25 mouse cellular contexts compared by ENCODE assay signal in genomic region chr9:114828377-114828776, GRCm38 (mm10). TPM values are rescaled to one million over a fixed set of nuclear protein-coding genes. Genes with fewer than 3 reads are reported as not detected.
DNase-seq lines count a peak whose midpoint lies in the region; ATAC-seq and TF ChIP-seq lines count a peak whose summit lies in the region.
"Had no signal": no experiment of that assay in that cellular context is flagged by ENCODE, and none has a peak within 500 bp of the region (broad histone marks: within the 10 kb centered on the region; RNA-seq: fewer than 3 reads in every experiment).

No protein-coding gene starts in this region.

- H3K4me2 ChIP-seq in kidney, postnatal 0 days (ENCODE audit: low read length): no peak overlapping the region
- H3K4me2 ChIP-seq in lung, postnatal 0 days (replicated peaks; ENCODE audit: low read depth, low read length): no peak overlapping the region
- H3K4me2 ChIP-seq: embryonic facial prominence, embryonic 15.5 days; heart, embryonic 13.5 days; limb, embryonic 13.5 days; midbrain, embryonic 11.5 days; stomach, embryonic 15.5 days had no signal

- 0 out of 2 replicates have a peak overlapping the region, but pooled peaks have one; percentile 13 for H3K27ac ChIP-seq in kidney, postnatal 0 days
- H3K27ac ChIP-seq in lung, postnatal 0 days (ENCODE audit: low read length): no peak overlapping the region
- H3K27ac ChIP-seq in MEL (ENCODE audit: control insufficient read depth, low read depth, low read length): no peak overlapping the region
- H3K27ac ChIP-seq: embryonic facial prominence, embryonic 15.5 days; heart, embryonic 13.5 days; limb, embryonic 13.5 days; stomach, embryonic 15.5 days had no signal

- peaks cover 10% of the 10 kb centered on the region; the same call in 1 of the 2 replicates for H3K4me1 ChIP-seq in kidney, postnatal 0 days (replicated peaks; ENCODE audit: insufficient read depth, low read length)
- peaks cover 5% of the 10 kb centered on the region; the same call in 1 of the 2 replicates for H3K4me1 ChIP-seq in lung, postnatal 0 days (ENCODE audit: insufficient read depth, low read depth, low read length)
- no peaks in the 10 kb centered on the region for H3K4me1 ChIP-seq in MEL (ENCODE audit: control insufficient read depth in 1 of 2, insufficient read depth in 2 of 2, low read length in 2 of 2)
- H3K4me1 ChIP-seq: embryonic facial prominence, embryonic 15.5 days; stomach, embryonic 15.5 days had no signal

- TF ChIP-seq POLR2A in MEL (IDR thresholded peaks at IDR 0.05; ENCODE audit: control insufficient read depth in 1 of 2, insufficient read depth in 1 of 2, low read depth in 1 of 2, low read length in 2 of 2, poor library complexity in 1 of 2): no peak

- H3K79me2 ChIP-seq in MEL (ENCODE audit: control insufficient read depth, insufficient read depth, low read length, poor library complexity): no peaks in the 10 kb centered on the region

- DNase-seq in kidney, postnatal 0 days (ENCODE audit: low spot score): no peak
- DNase-seq in kidney, adult 11 months: no peak
- no peak for DNase-seq in lung, postnatal 0 days (ENCODE audit: low spot score)
- no peak for DNase-seq in lung, postnatal 4 days
- no peak for DNase-seq in MEL (ENCODE audit: low read depth, low spot score)
- no peak for DNase-seq in adrenal gland, postnatal 10 days
- no peak for DNase-seq in layer of hippocampus, adult 11-12 months (ENCODE audit: low spot score)
- DNase-seq: adrenal gland, postnatal 14 days; cerebellum, adult 9-10 months; gastrocnemius, postnatal 14 days; heart, adult 11 months; heart, postnatal 14 days; lung, adult 18-20 months; thymus, adult 18-20 months; thymus, postnatal 4 days had no signal

- 97% methylated on average over 6 of the region's 6 CpGs for WGBS in kidney, postnatal 0 days
- 96% methylated on average over 6 of the region's 6 CpGs for WGBS in lung, postnatal 0 days

- TF ChIP-seq EP300 in lung, postnatal 0 days (IDR thresholded peaks at IDR 0.05): no peak
- TF ChIP-seq EP300 in MEL (IDR thresholded peaks at IDR 0.05; ENCODE audit: low read depth in 1 of 2, low read length in 2 of 2): no peak

- TF ChIP-seq CTCF in kidney, postnatal 0 days (IDR thresholded peaks at IDR 0.05; ENCODE audit: low read depth): peak; percentile 49; the same call in 1 of the 2 replicates
- peak; percentile 58 for TF ChIP-seq CTCF in lung, postnatal 0 days (IDR thresholded peaks at IDR 0.05)
- TF ChIP-seq CTCF in MEL (IDR thresholded peaks at IDR 0.05 in 2 of 3, conservative IDR thresholded peaks at IDR 0.05 in 1 of 3; ENCODE audit: control insufficient read depth in 1 of 3, insufficient read depth in 1 of 3, low read depth in 2 of 3, low read length in 3 of 3, poor library complexity in 1 of 3, severe bottlenecking in 1 of 3): peak in 2 of 3 experiments; percentile 5 to 16; a peak in 1 of 6 replicates

- no peaks in the 10 kb centered on the region for H3K27me3 ChIP-seq in kidney, postnatal 0 days (ENCODE audit: insufficient read depth, low read length)
- no peaks in the 10 kb centered on the region for H3K27me3 ChIP-seq in lung, postnatal 0 days (replicated peaks; ENCODE audit: insufficient read depth, low read length)
- H3K27me3 ChIP-seq in MEL (ENCODE audit: control insufficient read depth in 1 of 2, insufficient read depth in 2 of 2, low read length in 2 of 2): no peaks in the 10 kb centered on the region; a peak in 1 of 4 replicates
- H3K27me3 ChIP-seq: embryonic facial prominence, embryonic 15.5 days; heart, embryonic 13.5 days; limb, embryonic 13.5 days; Patski; stomach, embryonic 15.5 days had no signal

- no peaks in the 10 kb centered on the region for H3K36me3 ChIP-seq in kidney, postnatal 0 days (ENCODE audit: insufficient read depth, low read length)
- H3K36me3 ChIP-seq in lung, postnatal 0 days (ENCODE audit: insufficient read depth, low read length): no peaks in the 10 kb centered on the region
- H3K36me3 ChIP-seq in MEL (ENCODE audit: control insufficient read depth in 1 of 2, insufficient read depth in 2 of 2, low read length in 2 of 2): no peaks in the 10 kb centered on the region
- H3K36me3 ChIP-seq: embryonic facial prominence, embryonic 15.5 days; heart, embryonic 13.5 days; limb, embryonic 13.5 days; stomach, embryonic 15.5 days had no signal

- no peak overlapping the region for H3K4me3 ChIP-seq in kidney, postnatal 0 days (replicated peaks; ENCODE audit: low read depth, low read length)
- no peak overlapping the region for H3K4me3 ChIP-seq in lung, postnatal 0 days (ENCODE audit: low read depth, low read length)
- H3K4me3 ChIP-seq in MEL (ENCODE audit: control insufficient read depth in 1 of 2, insufficient read depth in 1 of 2, low read depth in 2 of 2, low read length in 2 of 2): no peak overlapping the region
- H3K4me3 ChIP-seq: embryonic facial prominence, embryonic 15.5 days; heart, embryonic 13.5 days; limb, embryonic 13.5 days; stomach, embryonic 15.5 days had no signal

- no peak for ATAC-seq in kidney, postnatal 0 days (replicated peaks; ENCODE audit: low FRiP score, low read depth)
- no peak for ATAC-seq in lung, postnatal 0 days
- ATAC-seq: activated CD4-positive, CD25-positive, alpha-beta regulatory T cell, adult 4 months; forebrain, embryonic 16.5 days; Patski had no signal

- TF ChIP-seq RAD21 in MEL (IDR thresholded peaks at IDR 0.05; ENCODE audit: low read depth, low read length): no peak; the same call in none of the 2 replicates

- no peak overlapping the region for H3K9ac ChIP-seq in kidney, postnatal 0 days (ENCODE audit: low read depth, low read length)
- H3K9ac ChIP-seq in lung, postnatal 0 days (replicated peaks; ENCODE audit: low read depth): no peak overlapping the region
- no peak overlapping the region for H3K9ac ChIP-seq in MEL (ENCODE audit: control insufficient read depth, low read depth, low read length, poor library complexity, severe bottlenecking)
- H3K9ac ChIP-seq: embryonic facial prominence, embryonic 15.5 days; heart, embryonic 13.5 days; limb, embryonic 13.5 days; stomach, embryonic 15.5 days had no signal

- no peaks in the 10 kb centered on the region for H3K9me3 ChIP-seq in kidney, postnatal 0 days (replicated peaks; ENCODE audit: low read length)
- no peaks in the 10 kb centered on the region for H3K9me3 ChIP-seq in lung, postnatal 0 days (ENCODE audit: low read length)
- no peaks in the 10 kb centered on the region for H3K9me3 ChIP-seq in MEL (replicated peaks; ENCODE audit: insufficient read depth, low read length)
- H3K9me3 ChIP-seq: embryonic facial prominence, embryonic 15.5 days; heart, embryonic 13.5 days; limb, embryonic 13.5 days; stomach, embryonic 15.5 days had no signal

TF ChIP-seq in MEL, 35 proteins besides CTCF, POLR2A, EP300 and RAD21:
- TF ChIP-seq ZC3H11A (IDR thresholded peaks at IDR 0.05; ENCODE audit: low read depth, low read length): no peak
- no peak for TF ChIP-seq JUND (IDR thresholded peaks at IDR 0.05; ENCODE audit: low read depth, low read length)
- no peak for TF ChIP-seq ZMIZ1 (IDR thresholded peaks at IDR 0.05; ENCODE audit: low read depth, low read length)
- no peak for TF ChIP-seq MYC (IDR thresholded peaks at IDR 0.05; ENCODE audit: low read depth, low read length)
- no peak for TF ChIP-seq USF1 (IDR thresholded peaks at IDR 0.05; ENCODE audit: low read depth, low read length)
- TF ChIP-seq MXI1 (IDR thresholded peaks at IDR 0.05; ENCODE audit: low read depth, low read length): no peak
- TF ChIP-seq ELF1 (IDR thresholded peaks at IDR 0.05; ENCODE audit: low read depth, low read length): no peak
TF ChIP-seq in MEL: peak in this region for 0.

RNA-seq across cellular contexts. Expression of gene Cmtm8, which starts 15.6 kb away (rescaled TPM):
- 50.7 and 54.6 TPM in 2 replicates for polyA plus RNA-seq in kidney, postnatal 0 days (2015; fragmentation: Nextera tagmentation; extraction: Ambion mirVana)
- polyA plus RNA-seq in lung, postnatal 0 days (2015; fragmentation: Nextera tagmentation; extraction: Ambion mirVana): 130 and 147 TPM in 2 replicates
- 1.9 and 2.3 TPM in 2 replicates for total RNA-seq in MEL (2012; rRNA removed)
- polyA plus RNA-seq in MEL (2012; ENCODE audit: insufficient read depth in 1 of 2, insufficient read length in 2 of 2, low read depth in 1 of 2, low replicate concordance in 2 of 2, missing spikeins in 1 of 2): 1 to 10 TPM in 1 of 2 experiments, not detected in 1; 7.9 TPM
- total RNA-seq in adrenal gland, postnatal 10 days (2021): 10 to 100 TPM; 12.6 to 17.3 TPM
- total RNA-seq: monocyte, adult 5-6 weeks had no signal
- polyA plus RNA-seq: activated CD4-positive, CD25-positive, alpha-beta regulatory T cell, adult 4 months; C2C12 had no signal

RNA-seq across cellular contexts. Expression of gene Cmtm7, which starts 46.7 kb away (rescaled TPM):
- polyA plus RNA-seq in kidney, postnatal 0 days (2015; fragmentation: Nextera tagmentation; extraction: Ambion mirVana): 95.4 and 102 TPM in 2 replicates
- 65.0 and 74.8 TPM in 2 replicates for polyA plus RNA-seq in lung, postnatal 0 days (2015; fragmentation: Nextera tagmentation; extraction: Ambion mirVana)
- total RNA-seq in MEL (2012; rRNA removed): 290 and 352 TPM in 2 replicates
- polyA plus RNA-seq in MEL (2012; ENCODE audit: insufficient read depth in 1 of 2, insufficient read length in 2 of 2, low read depth in 1 of 2, low replicate concordance in 2 of 2, missing spikeins in 1 of 2): 100 to 1,000 TPM in 1 of 2 experiments, not detected in 1; 545 TPM
- 10 to 100 TPM; 32.4 to 32.9 TPM for total RNA-seq in adrenal gland, postnatal 10 days (2021)
